Mouse (Mus musculus): Measurements from ENCODE around the gene Tdgf1. TPM values are rescaled to one million over a fixed set of nuclear protein-coding genes. Genes with fewer than 3 reads are reported as not detected.

Gene Tdgf1
- polyA plus RNA-seq, 1 experiment from 2014 or later: not detected

DNA sequence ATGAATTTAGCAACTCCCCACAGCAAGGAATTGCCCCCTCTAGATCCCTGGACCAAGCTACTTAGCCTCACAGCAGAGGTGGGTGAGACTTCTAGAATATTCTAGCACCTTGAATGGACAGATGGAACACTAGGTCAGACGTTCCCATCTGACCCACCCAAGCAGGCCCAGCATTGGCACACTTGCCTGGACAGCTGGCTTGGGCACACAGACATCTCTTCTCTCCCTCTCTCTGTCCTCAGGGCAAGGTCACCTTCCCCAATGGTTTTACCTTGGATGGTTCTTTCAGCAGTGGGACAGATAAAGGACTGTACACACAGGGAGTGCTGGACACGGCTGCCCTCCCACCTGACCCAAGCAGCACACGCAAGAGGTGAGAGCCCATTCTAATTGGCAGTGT lies 53.4 kb downstream of the Tdgf1 start:
- H3K36me3 ChIP-seq (ENCODE audit: control insufficient read depth, insufficient read depth): no peaks in the 10 kb centered on the region
- 66% methylated on average over 3 of the region's 3 CpGs for WGBS (ENCODE audit: insufficient replicate concordance)
- H3K27ac ChIP-seq (ENCODE audit: low read length): no peak overlapping the region
- no peak overlapping the region for H3K4me2 ChIP-seq (ENCODE audit: low read depth, low read length)
- H3K9ac ChIP-seq (ENCODE audit: low read depth, low read length): no peak overlapping the region
- no peaks in the 10 kb centered on the region for H3K27me3 ChIP-seq (ENCODE audit: control insufficient read depth, insufficient read depth, low read depth, low read length)
- H3K4me1 ChIP-seq (ENCODE audit: control insufficient read depth, low read depth, low read length): peaks cover 14% of the 10 kb centered on the region
- no peak overlapping the region for H3K4me3 ChIP-seq (ENCODE audit: low read depth, low read length)
- ATAC-seq (ENCODE audit: low read depth): no peak
- H3K9me3 ChIP-seq (replicated peaks; ENCODE audit: control insufficient read depth, low read length): no peaks in the 10 kb centered on the region

DNA sequence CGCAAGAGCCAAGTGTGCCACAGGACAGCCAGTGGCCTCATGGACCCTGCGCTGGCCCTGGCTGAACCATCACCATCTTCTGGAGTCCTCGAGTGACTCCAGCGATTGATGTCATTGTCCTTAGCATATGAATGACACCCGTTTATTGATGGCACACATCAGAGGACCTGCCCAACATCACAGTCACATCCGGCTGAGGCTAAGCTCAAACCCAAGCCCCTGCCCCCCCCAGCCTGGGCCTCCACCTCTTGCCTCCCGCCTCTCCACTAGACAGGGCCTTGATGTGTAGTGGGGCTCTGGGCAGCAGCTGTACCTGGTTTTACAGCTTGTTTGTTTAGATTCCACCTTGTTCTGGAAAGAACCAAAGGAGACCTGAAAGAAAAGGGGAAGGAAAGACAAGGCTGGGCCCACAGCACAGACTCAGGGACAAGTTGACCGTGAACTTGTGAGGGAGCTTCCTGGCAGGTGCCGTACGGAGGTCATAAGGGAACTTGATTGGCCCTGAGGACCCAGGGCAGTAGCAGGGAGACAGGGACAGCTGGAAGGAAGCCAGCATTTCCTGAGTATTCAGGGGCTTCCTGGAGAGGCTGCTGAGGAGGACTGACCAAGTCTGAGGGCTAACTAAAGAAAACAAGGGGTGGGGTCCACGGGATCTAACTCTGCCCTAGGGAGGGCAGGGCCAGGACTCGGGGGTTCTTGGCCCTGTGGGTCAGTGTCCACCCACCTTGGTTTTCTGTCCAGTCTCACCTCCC lies 54.7 kb downstream of the Tdgf1 start:
- no peak overlapping the region for H3K9ac ChIP-seq (ENCODE audit: low read depth, low read length)
- H3K27me3 ChIP-seq (ENCODE audit: control insufficient read depth, insufficient read depth, low read depth, low read length): no peaks in the 10 kb centered on the region
- no peak overlapping the region for H3K27ac ChIP-seq (ENCODE audit: low read length)
- no peak for ATAC-seq (ENCODE audit: low read depth)
- no peak overlapping the region for H3K4me2 ChIP-seq (ENCODE audit: low read depth, low read length)
- H3K9me3 ChIP-seq (replicated peaks; ENCODE audit: control insufficient read depth, low read length): no peaks in the 10 kb centered on the region
- H3K4me1 ChIP-seq (ENCODE audit: control insufficient read depth, low read depth, low read length): peaks cover 14% of the 10 kb centered on the region
- no peaks in the 10 kb centered on the region for H3K36me3 ChIP-seq (ENCODE audit: control insufficient read depth, insufficient read depth)
- H3K4me3 ChIP-seq (ENCODE audit: low read depth, low read length): no peak overlapping the region
- WGBS (ENCODE audit: insufficient replicate concordance): 43% methylated on average over 12 of the region's 12 CpGs

DNA sequence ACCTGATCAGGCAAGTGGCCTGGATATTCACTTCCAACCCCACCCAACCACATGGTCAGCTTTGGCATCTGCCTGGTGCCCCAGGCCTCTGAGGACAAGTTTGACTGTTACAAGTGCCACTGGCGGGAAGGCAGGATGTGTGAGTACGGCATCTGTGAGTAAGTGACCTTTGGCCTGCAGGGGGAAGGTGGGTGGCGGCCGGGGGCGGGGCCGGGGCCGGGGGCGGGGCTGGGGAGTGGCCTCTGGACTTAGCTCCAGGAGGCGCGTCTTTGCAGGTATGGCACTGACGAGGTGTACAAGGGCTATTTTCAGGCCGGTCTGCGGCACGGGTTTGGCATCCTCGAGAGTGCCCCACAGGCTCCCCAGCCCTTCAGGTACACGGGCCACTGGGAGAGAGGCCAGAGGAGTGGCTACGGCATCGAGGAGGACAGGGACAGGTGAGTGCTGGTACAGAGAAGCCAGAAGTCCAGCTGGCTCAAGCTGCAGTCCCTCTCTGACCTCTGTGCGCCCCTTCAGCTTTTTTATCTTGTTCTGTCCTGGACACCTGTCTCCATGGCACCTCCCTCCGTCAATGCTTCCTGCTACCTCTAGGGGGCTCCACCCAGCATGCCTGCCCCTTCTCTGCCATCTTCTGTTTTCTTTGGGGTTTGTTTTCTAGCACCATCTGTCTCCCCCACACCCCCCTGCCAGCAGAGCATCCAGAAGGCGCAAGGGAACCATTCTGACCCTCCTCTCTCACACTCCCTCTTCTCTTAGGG lies 55.8 kb downstream of the Tdgf1 start:
- Histone ChIP-seq H3K4me1 (ENCODE audit: control insufficient read depth, low read depth, low read length) (peaks cover 14% of the 10 kb centered on the region), H3K36me3 (ENCODE audit: control insufficient read depth, insufficient read depth) (no peaks in the 10 kb centered on the region), H3K9me3 (replicated peaks; ENCODE audit: control insufficient read depth, low read length) (no peaks in the 10 kb centered on the region), H3K9ac (ENCODE audit: low read depth, low read length) (no peak overlapping the region), H3K4me3 (ENCODE audit: low read depth, low read length) (peak overlapping the region; percentile 27), H3K27me3 (ENCODE audit: control insufficient read depth, insufficient read depth, low read depth, low read length) (no peaks in the 10 kb centered on the region), H3K4me2 (ENCODE audit: low read depth, low read length) (peak overlapping the region; percentile 37), H3K27ac (ENCODE audit: low read length) (no peak overlapping the region; the same call in 1 of the 2 replicates)
- ATAC-seq (ENCODE audit: low read depth): peak; percentile 68
- WGBS (ENCODE audit: insufficient replicate concordance): 19% methylated on average over 21 of the region's 21 CpGs

Small RNA genes within 50 kb of the gene (microRNA-seq; reads per million reads assigned to microRNA genes)
- not detected for gene Gm24269

Other genes with a start within 250 kb of the Tdgf1 start
- gene Myl3, start 204.3 kb downstream of the Tdgf1 start, polyA plus RNA-seq (2015; fragmentation: Nextera tagmentation; extraction: Ambion mirVana): 1.1 and 1.9 TPM in 2 replicates
- 2.3 and 2.5 TPM in 2 replicates for gene Pth1r, start 199.0 kb downstream of the Tdgf1 start, polyA plus RNA-seq (2015; fragmentation: Nextera tagmentation; extraction: Ambion mirVana)
- gene Prss42, start 148.0 kb downstream of the Tdgf1 start, polyA plus RNA-seq (2015; fragmentation: Nextera tagmentation; extraction: Ambion mirVana): not detected in 2 replicates
- not detected in 2 replicates for gene Prss44, start 132.2 kb downstream of the Tdgf1 start, polyA plus RNA-seq (2015; fragmentation: Nextera tagmentation; extraction: Ambion mirVana)
- gene Prss43, start 119.5 kb downstream of the Tdgf1 start, polyA plus RNA-seq (2015; fragmentation: Nextera tagmentation; extraction: Ambion mirVana): not detected in 2 replicates
- not detected in 2 replicates for gene Prss45, start 111.6 kb downstream of the Tdgf1 start, polyA plus RNA-seq (2015; fragmentation: Nextera tagmentation; extraction: Ambion mirVana)
- not detected in 2 replicates for gene Prss46, start 101.7 kb downstream of the Tdgf1 start, polyA plus RNA-seq (2015; fragmentation: Nextera tagmentation; extraction: Ambion mirVana)
- 8.2 and 8.6 TPM in 2 replicates for gene Prss50, start 88.2 kb downstream of the Tdgf1 start, polyA plus RNA-seq (2015; fragmentation: Nextera tagmentation; extraction: Ambion mirVana)
- gene Als2cl, start 66.3 kb downstream of the Tdgf1 start, polyA plus RNA-seq (2015; fragmentation: Nextera tagmentation; extraction: Ambion mirVana): 1.8 and 2.0 TPM in 2 replicates
- gene Tmie, start 66.0 kb downstream of the Tdgf1 start, polyA plus RNA-seq (2015; fragmentation: Nextera tagmentation; extraction: Ambion mirVana): 2.0 and 2.8 TPM in 2 replicates
- not detected in 2 replicates for gene Fam240a, start 29.3 kb downstream of the Tdgf1 start, polyA plus RNA-seq (2015; fragmentation: Nextera tagmentation; extraction: Ambion mirVana)
- 0.29 and 0.44 TPM in 2 replicates for gene Lrrc2, start 5.4 kb upstream of the Tdgf1 start, polyA plus RNA-seq (2015; fragmentation: Nextera tagmentation; extraction: Ambion mirVana)
- 13.7 and 18.1 TPM in 2 replicates for gene Rtp3, start 44.4 kb upstream of the Tdgf1 start, polyA plus RNA-seq (2015; fragmentation: Nextera tagmentation; extraction: Ambion mirVana)
- gene Ltf, start 73.1 kb upstream of the Tdgf1 start, polyA plus RNA-seq (2015; fragmentation: Nextera tagmentation; extraction: Ambion mirVana): 173 and 211 TPM in 2 replicates
- gene Ccrl2, start 111.4 kb upstream of the Tdgf1 start, polyA plus RNA-seq (2015; fragmentation: Nextera tagmentation; extraction: Ambion mirVana): 15.7 and 18.2 TPM in 2 replicates
- 16.2 and 16.9 TPM in 2 replicates for gene Lrrfip2, start 171.4 kb upstream of the Tdgf1 start, polyA plus RNA-seq (2015; fragmentation: Nextera tagmentation; extraction: Ambion mirVana)

Data from liver, embryonic 16.5 days (tissue).